In genomic region chr16:22046739-22047366, GRCm38 (mm10) we compare ENCODE assay signal across 26 mouse cellular contexts. TPM values are rescaled to one million over a fixed set of nuclear protein-coding genes. Genes with fewer than 3 reads are reported as not detected.
DNase-seq lines count a peak whose midpoint lies in the region; ATAC-seq and TF ChIP-seq lines count a peak whose summit lies in the region.
"Had no signal": no experiment of that assay in that cellular context is flagged by ENCODE, and none has a peak within 500 bp of the region (broad histone marks: within the 10 kb centered on the region; RNA-seq: fewer than 3 reads in every experiment).

No protein-coding gene starts in this region.

- no peaks in the 10 kb centered on the region for H3K27me3 ChIP-seq in forebrain, embryonic 12.5 days
- H3K27me3 ChIP-seq in forebrain, embryonic 11.5 days (ENCODE audit: control insufficient read depth, insufficient read depth, low read length), result no peaks in the 10 kb centered on the region
- no peaks in the 10 kb centered on the region for H3K27me3 ChIP-seq in forebrain, embryonic 15.5 days
- H3K27me3 ChIP-seq: hindbrain, embryonic 12.5 days; Patski had no signal

- no peak for TF ChIP-seq POLR2A in bone marrow, adult 2 months (IDR thresholded peaks at IDR 0.05; ENCODE audit: borderline replicate concordance, control insufficient read depth, low read depth, low read length)

- no peak overlapping the region for H3K27ac ChIP-seq in forebrain, embryonic 12.5 days
- no peak overlapping the region for H3K27ac ChIP-seq in forebrain, embryonic 11.5 days (ENCODE audit: low read depth, low read length)
- H3K27ac ChIP-seq in bone marrow, adult 2 months (ENCODE audit: control insufficient read depth, insufficient read depth, low read depth, low read length, poor library complexity), result peak overlapping the region; percentile 48; the same call in 1 of the 2 replicates
- H3K27ac ChIP-seq in forebrain, embryonic 15.5 days (replicated peaks), result peak overlapping the region; percentile 31; the same call in 1 of the 2 replicates
- H3K27ac ChIP-seq: embryonic facial prominence, embryonic 10.5 days; gastrocnemius, adult 2 months; hindbrain, embryonic 12.5 days had no signal

- peaks cover 3% of the 10 kb centered on the region; the same call in 1 of the 2 replicates for H3K4me1 ChIP-seq in forebrain, embryonic 12.5 days
- H3K4me1 ChIP-seq in forebrain, embryonic 11.5 days (replicated peaks; ENCODE audit: control insufficient read depth, insufficient read depth, low read length), result no peaks in the 10 kb centered on the region
- H3K4me1 ChIP-seq in bone marrow, adult 2 months (ENCODE audit: control insufficient read depth, insufficient read depth, low read length), result no peaks in the 10 kb centered on the region; the same call in 1 of the 2 replicates
- H3K4me1 ChIP-seq in forebrain, embryonic 15.5 days, result no peaks in the 10 kb centered on the region
- H3K4me1 ChIP-seq: embryonic facial prominence, embryonic 10.5 days; hindbrain, embryonic 12.5 days had no signal

- TF ChIP-seq CTCF in bone marrow, adult 2 months (IDR thresholded peaks at IDR 0.05; ENCODE audit: control insufficient read depth, insufficient read depth, low read length), result no peak

- no peak overlapping the region for H3K4me2 ChIP-seq in forebrain, embryonic 12.5 days
- H3K4me2 ChIP-seq in forebrain, embryonic 11.5 days (ENCODE audit: low read depth, low read length, severe bottlenecking), result no peak overlapping the region
- no peak overlapping the region for H3K4me2 ChIP-seq in forebrain, embryonic 15.5 days (replicated peaks)
- H3K4me2 ChIP-seq: hindbrain, embryonic 12.5 days had no signal

- peak; percentile 36; the same call in 1 of the 2 replicates for ATAC-seq in forebrain, embryonic 12.5 days (ENCODE audit: low FRiP score)
- ATAC-seq in forebrain, embryonic 11.5 days (replicated peaks; ENCODE audit: low FRiP score), result no peak
- ATAC-seq in forebrain, embryonic 15.5 days (replicated peaks), result no peak
- ATAC-seq: CD4-positive, CD25-positive, alpha-beta regulatory T cell, adult 4 months; hindbrain, embryonic 16.5 days; inflammation-experienced regulatory T-cells, adult 6 months; intestine, postnatal 0 days; Patski had no signal

- no peak overlapping the region for H3K4me3 ChIP-seq in forebrain, embryonic 12.5 days (replicated peaks)
- H3K4me3 ChIP-seq in forebrain, embryonic 11.5 days (ENCODE audit: low read depth, low read length), result no peak overlapping the region
- H3K4me3 ChIP-seq in bone marrow, adult 2 months (replicated peaks; ENCODE audit: control insufficient read depth, low read depth, low read length), result no peak overlapping the region
- no peak overlapping the region for H3K4me3 ChIP-seq in forebrain, embryonic 15.5 days
- H3K4me3 ChIP-seq: embryonic facial prominence, embryonic 10.5 days; gastrocnemius, adult 2 months; hindbrain, embryonic 12.5 days had no signal

- peaks cover 40% of the 10 kb centered on the region for H3K36me3 ChIP-seq in forebrain, embryonic 12.5 days (replicated peaks)
- no peaks in the 10 kb centered on the region; the same call in 1 of the 2 replicates for H3K36me3 ChIP-seq in forebrain, embryonic 11.5 days (ENCODE audit: control insufficient read depth, insufficient read depth, low read length)
- peaks cover 40% of the 10 kb centered on the region for H3K36me3 ChIP-seq in forebrain, embryonic 15.5 days

- no peaks in the 10 kb centered on the region for H3K9me3 ChIP-seq in forebrain, embryonic 12.5 days
- no peaks in the 10 kb centered on the region for H3K9me3 ChIP-seq in forebrain, embryonic 11.5 days (ENCODE audit: control insufficient read depth, low read length)
- H3K9me3 ChIP-seq in forebrain, embryonic 15.5 days, result no peaks in the 10 kb centered on the region
- H3K9me3 ChIP-seq: embryonic facial prominence, embryonic 10.5 days; G1E; hindbrain, embryonic 12.5 days had no signal

- DNase-seq in forebrain, embryonic 11.5 days (ENCODE audit: low spot score), result no peak
- DNase-seq in urinary bladder, postnatal 25 days (ENCODE audit: low spot score), result no peak
- no peak for DNase-seq in frontal cortex, adult 2 months (ENCODE audit: extremely low spot score in 1 of 2, low spot score in 1 of 2)
- DNase-seq in cerebellum, adult 11-12 months, result no peak
- DNase-seq: adrenal gland, adult 2 months; adrenal gland, postnatal 25 days; B cell, adult 2 months; cerebellum, adult 18-20 months; cerebellum, adult 9-11 months; cerebellum, postnatal 36 days; gastrocnemius, adult 2 months; gastrocnemius, postnatal 25 days; heart, postnatal 10 days; heart, postnatal 4 days; kidney, adult 8-10 months had no signal

- WGBS in forebrain, embryonic 12.5 days, result 69% methylated on average over 10 of the region's 10 CpGs
- 82% methylated on average over 10 of the region's 10 CpGs for WGBS in forebrain, embryonic 11.5 days
- 53% methylated on average over 10 of the region's 10 CpGs for WGBS in bone marrow, adult 2 months
- 48% methylated on average over 10 of the region's 10 CpGs for WGBS in forebrain, embryonic 15.5 days

- H3K9ac ChIP-seq in forebrain, embryonic 12.5 days, result no peak overlapping the region
- H3K9ac ChIP-seq in forebrain, embryonic 11.5 days (ENCODE audit: low read length), result no peak overlapping the region
- no peak overlapping the region for H3K9ac ChIP-seq in forebrain, embryonic 15.5 days (replicated peaks)
- H3K9ac ChIP-seq: hindbrain, embryonic 12.5 days had no signal

RNA-seq across cellular contexts. Expression of gene Senp2, which starts 37.6 kb away (rescaled TPM):
- polyA plus RNA-seq in forebrain, embryonic 12.5 days (2016; fragmentation: Nextera tagmentation; extraction: Ambion mirVana), result 69.5 and 70.3 TPM in 2 replicates
- polyA plus RNA-seq in forebrain, embryonic 11.5 days (2014; fragmentation: Nextera tagmentation; extraction: Ambion mirVana), result 65.8 and 75.7 TPM in 2 replicates
- polyA plus RNA-seq in bone marrow, adult 2 months (2011; ENCODE audit: insufficient read depth, insufficient read length, low replicate concordance, missing spikeins), result 39.6 and 50.6 TPM in 2 replicates
- polyA plus RNA-seq in forebrain, embryonic 15.5 days (2015; fragmentation: Nextera tagmentation; extraction: Ambion mirVana), result 49.2 and 53.3 TPM in 2 replicates
- polyA plus RNA-seq in frontal cortex, adult 2 months (2012; rRNA removed), result 59.8 and 60.1 TPM in 2 replicates

RNA-seq across cellular contexts. Expression of gene Liph, which starts 51.4 kb away (rescaled TPM):
- 0.15 and 0.41 TPM in 2 replicates for polyA plus RNA-seq in forebrain, embryonic 12.5 days (2016; fragmentation: Nextera tagmentation; extraction: Ambion mirVana)
- 0.16 and 0.39 TPM in 2 replicates for polyA plus RNA-seq in forebrain, embryonic 11.5 days (2014; fragmentation: Nextera tagmentation; extraction: Ambion mirVana)
- 0.72 and 0.92 TPM in 2 replicates for polyA plus RNA-seq in bone marrow, adult 2 months (2011; ENCODE audit: insufficient read depth, insufficient read length, low replicate concordance, missing spikeins)
- 0.56 and 0.76 TPM in 2 replicates for polyA plus RNA-seq in forebrain, embryonic 15.5 days (2015; fragmentation: Nextera tagmentation; extraction: Ambion mirVana)
- 0.71 and 1.8 TPM in 2 replicates for polyA plus RNA-seq in frontal cortex, adult 2 months (2012; rRNA removed)
- polyA plus RNA-seq: adrenal gland, adult 2 months; G1E had no signal

Comparison
In these comparisons a context has a peak if more than half of its experiments do, and no peak if none do; other contexts are left out.
1. H3K27ac ChIP-seq: peak in bone marrow, adult 2 months (single experiment) and forebrain, embryonic 15.5 days (single experiment); none in forebrain, embryonic 12.5 days (single experiment) and forebrain, embryonic 11.5 days (single experiment).